In the genomic region with DNA sequence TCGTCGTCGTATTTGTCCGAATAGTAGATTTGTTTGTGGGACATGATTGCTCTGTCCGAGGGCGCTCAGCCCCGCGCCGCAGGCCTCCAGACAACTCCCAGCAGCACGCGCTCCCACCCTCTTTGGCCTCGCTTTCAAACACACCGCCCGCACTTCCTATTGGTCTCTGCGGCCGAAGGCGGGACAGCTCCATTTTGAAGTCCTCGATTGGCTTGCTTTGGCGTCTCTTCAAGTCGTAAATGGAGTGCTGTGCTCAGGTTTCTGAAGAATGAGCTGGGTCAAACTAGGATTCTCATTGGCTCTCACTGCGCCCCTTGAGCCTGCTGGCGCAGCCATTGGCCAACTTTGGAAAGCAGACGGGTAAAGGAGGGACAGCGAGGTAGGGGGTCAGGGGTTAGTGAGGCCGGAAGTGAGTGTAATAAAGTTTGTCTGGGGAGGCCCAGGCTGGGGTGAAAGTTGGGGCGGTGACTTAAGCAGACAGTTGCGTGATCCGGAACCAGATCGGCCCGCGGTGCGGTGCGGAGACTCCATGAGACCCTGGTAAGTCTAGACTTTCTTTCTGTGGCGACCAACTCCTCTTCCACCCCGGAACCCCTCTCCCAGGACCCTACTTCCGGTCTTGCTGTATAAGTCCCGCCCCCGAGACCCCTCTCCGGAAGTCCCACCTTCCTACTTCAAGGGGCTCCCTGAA, we compare ENCODE assay signal across 8 mouse cellular contexts. TPM values are rescaled to one million over a fixed set of nuclear protein-coding genes. Genes with fewer than 3 reads are reported as not detected.
DNase-seq lines count a peak whose midpoint lies in the region; ATAC-seq and TF ChIP-seq lines count a peak whose summit lies in the region.

Gene Cks1b, minus strand, starts transcription at position 214 of the 691 bp plus-strand sequence.
Gene Shc1, plus strand, starts transcription at position 274 of the 691 bp plus-strand sequence.

- in situ Hi-C loops in Patski (cut with MboI; ENCODE audit: low pct_unique_long_range_greater_than_20kb): no loop called here

- peaks cover 23% of the 10 kb centered on the region for H3K36me3 ChIP-seq in hindbrain, embryonic 13.5 days

- ATAC-seq in Patski: peak; percentile 72
- peak; percentile 97 for ATAC-seq in hindbrain, embryonic 13.5 days (ENCODE audit: low FRiP score)

- peak within 1 kb of the TSS; percentile 68 for H3K9ac ChIP-seq in hindbrain, embryonic 13.5 days

- under 1% methylated on average over 39 of the region's 39 CpGs for WGBS in hindbrain, embryonic 13.5 days

- TF ChIP-seq CTCF in Patski (IDR thresholded peaks at IDR 0.05): no peak

- peak within 1 kb of the TSS; percentile 82 for H3K4me2 ChIP-seq in hindbrain, embryonic 13.5 days

- peaks cover 43% of the 10 kb centered on the region for H3K4me1 ChIP-seq in hindbrain, embryonic 13.5 days (replicated peaks)

- H3K27ac ChIP-seq in hindbrain, embryonic 13.5 days: peak within 1 kb of the TSS; percentile 87

- CTCF ChIA-PET in Patski (lab: Charles Lee): interaction anchor here (1.4 to 2.6 kb wide), 4 partner anchors 19 to 63 kb away, joined by 3 to 16 read pairs (median 4); no protein-coding TSS in a partner anchor

- no peaks in the 10 kb centered on the region for H3K9me3 ChIP-seq in hindbrain, embryonic 13.5 days

- peak; percentile 100 for DNase-seq in Patski (ENCODE audit: low read depth, low spot score)
- peak; percentile 91 to 92 for DNase-seq in cerebellum, postnatal 14 days
- peak; percentile 87 to 96 for DNase-seq in frontal cortex, postnatal 14 days (ENCODE audit: low spot score in 2 of 2)
- DNase-seq in layer of hippocampus, postnatal 25 days (ENCODE audit: extremely low spot score in 1 of 2, low spot score in 1 of 2): peak; percentile 68 to 70
- DNase-seq in lung, postnatal 25 days (ENCODE audit: low spot score): peak; percentile 99
- DNase-seq in retina, embryonic 14.5 days (ENCODE audit: low spot score): peak; percentile 97
- DNase-seq in thymus, postnatal 4 days: peak; percentile 89

- no peaks in the 10 kb centered on the region for H3K27me3 ChIP-seq in Patski
- H3K27me3 ChIP-seq in hindbrain, embryonic 13.5 days: no peaks in the 10 kb centered on the region

- POLR2A ChIA-PET in Patski (lab: Charles Lee): interaction anchor here (1.1 to 4.2 kb wide), 8 partner anchors 12 to 36 kb away, joined by 3 to 56 read pairs (median 7); partner anchors contain the start of genes Pbxip1, Pygo2 and Zbtb7b

- H3K4me3 ChIP-seq in hindbrain, embryonic 13.5 days: peak within 1 kb of the TSS; percentile 54

RNA-seq across cellular contexts. Expression of gene Cks1b, which starts in this region (rescaled TPM):
- 162 TPM for polyA plus RNA-seq in Patski (2021)
- 116 and 121 TPM in 2 replicates for polyA plus RNA-seq in hindbrain, embryonic 13.5 days (2015; fragmentation: Nextera tagmentation; extraction: Ambion mirVana)
- 1 to 10 TPM; 2.4 to 3.0 TPM for total RNA-seq in layer of hippocampus, postnatal 25 days (2021)

RNA-seq across cellular contexts. Expression of gene Shc1, which starts in this region (rescaled TPM):
- polyA plus RNA-seq in Patski (2021): 174 TPM
- polyA plus RNA-seq in hindbrain, embryonic 13.5 days (2015; fragmentation: Nextera tagmentation; extraction: Ambion mirVana): 24.3 and 24.4 TPM in 2 replicates
- total RNA-seq in layer of hippocampus, postnatal 25 days (2021): 10 to 100 TPM; 11.9 to 13.5 TPM

Comparison
In these comparisons a context has a peak if more than half of its experiments do, and no peak if none do; other contexts are left out.
1. Peak in every context shown above with its lines: DNase-seq, ATAC-seq, H3K4me3 ChIP-seq and H3K27ac ChIP-seq.